8 mouse cellular contexts compared by ENCODE assay signal in genomic region chr10:41302689-41303431, GRCm38 (mm10). TPM values are rescaled to one million over a fixed set of nuclear protein-coding genes. Genes with fewer than 3 reads are reported as not detected.
DNase-seq lines count a peak whose midpoint lies in the region; ATAC-seq lines count a peak whose summit lies in the region.

Fig4 (minus strand) TSS chr10:41303260.

- no peaks in the 10 kb centered on the region for H3K27me3 ChIP-seq in hindbrain, embryonic 12.5 days

- H3K9me3 ChIP-seq in hindbrain, embryonic 12.5 days (replicated peaks), result no peaks in the 10 kb centered on the region

- peak within 1 kb of the TSS; percentile 87 for H3K4me2 ChIP-seq in hindbrain, embryonic 12.5 days (replicated peaks)

- H3K36me3 ChIP-seq in hindbrain, embryonic 12.5 days, result no peaks in the 10 kb centered on the region

- H3K9ac ChIP-seq in hindbrain, embryonic 12.5 days, result peak within 1 kb of the TSS; percentile 75

- H3K4me3 ChIP-seq in hindbrain, embryonic 12.5 days, result peak within 1 kb of the TSS; percentile 71

- H3K27ac ChIP-seq in hindbrain, embryonic 12.5 days, result peak within 1 kb of the TSS; percentile 78

- ATAC-seq in hindbrain, embryonic 12.5 days (ENCODE audit: low FRiP score), result peak; percentile 94

- DNase-seq in Muller cell, postnatal 12 days (ENCODE audit: inconsistent ontology term), result peak; percentile 92
- DNase-seq in cerebellum, adult 9-11 months, result peak; percentile 88
- peak; percentile 81 to 85 for DNase-seq in frontal cortex, postnatal 10 days (ENCODE audit: low spot score in 2 of 2)
- peak; percentile 80 to 88 for DNase-seq in layer of hippocampus, postnatal 14 days (ENCODE audit: low spot score in 2 of 2)
- DNase-seq in lung, postnatal 25 days (ENCODE audit: low spot score), result peak; percentile 89
- peak; percentile 93 for DNase-seq in retina, embryonic 14.5 days (ENCODE audit: low spot score)
- DNase-seq in thymus, postnatal 4 days, result peak; percentile 97

- H3K4me1 ChIP-seq in hindbrain, embryonic 12.5 days, result peaks cover 9% of the 10 kb centered on the region

- WGBS in hindbrain, embryonic 12.5 days, result under 1% methylated on average over 38 of the region's 38 CpGs

RNA-seq across cellular contexts. Expression of gene Fig4, which starts in this region (rescaled TPM):
- polyA plus RNA-seq in hindbrain, embryonic 12.5 days (2016; fragmentation: Nextera tagmentation; extraction: Ambion mirVana), result 24.7 and 26.9 TPM in 2 replicates
- total RNA-seq in layer of hippocampus, postnatal 14 days (2021), result 10 to 100 TPM; 37.0 to 40.2 TPM

Comparison
In these comparisons a context has a peak if more than half of its experiments do, and no peak if none do; other contexts are left out.
1. Peak in every context shown above with its lines: DNase-seq, ATAC-seq, H3K4me3 ChIP-seq and H3K27ac ChIP-seq.